Mouse (Mus musculus) megakaryocyte, embryonic 14.5 days (primary cell): ENCODE results near the gene Ermard.

Experiments used
- FLI1 ChIP-seq: IDR thresholded peaks from 2 replicates; pipeline ENCODE4 v1.6.1; 2012; ENCODE audit warnings: low read length, inconsistent platforms, mixed read lengths
- GATA1 ChIP-seq: IDR thresholded peaks from 3 replicates; pipeline ENCODE4 v1.6.1; 2012; ENCODE audit warnings: mixed read lengths, low read length, inconsistent platforms, borderline replicate concordance

DNA sequence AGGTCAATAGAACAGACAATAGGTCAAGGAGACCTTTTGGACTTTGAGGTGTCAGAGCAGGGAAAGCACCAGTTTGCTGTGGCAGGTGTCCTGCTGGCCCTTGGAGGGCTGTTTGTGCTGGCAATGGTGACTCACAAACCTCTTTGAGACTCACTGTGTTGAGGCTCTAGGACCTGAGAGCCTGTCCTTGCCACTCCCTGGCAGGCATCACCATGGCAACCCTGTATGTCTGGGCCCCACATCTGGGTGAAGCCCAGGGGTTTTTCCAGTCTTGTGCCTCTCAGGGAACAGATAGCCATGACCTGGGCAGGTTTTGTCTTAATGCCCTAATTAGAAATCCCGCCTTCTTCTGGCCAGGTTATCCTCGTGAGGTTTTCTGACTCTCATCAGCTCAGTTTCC lies 47.2 kb downstream of the Ermard start:
- no peak for TF ChIP-seq GATA1
- no peak for TF ChIP-seq FLI1
